Mouse (Mus musculus) megakaryocyte, embryonic 14.5 days (primary cell): ENCODE data around the gene Pfdn4.

ENCODE experiments used
- FLI1 ChIP-seq: IDR thresholded peaks from 2 replicates; pipeline ENCODE4 v1.6.1; 2012; ENCODE audit warnings: low read length, inconsistent platforms, mixed read lengths
- GATA1 ChIP-seq: IDR thresholded peaks from 3 replicates; pipeline ENCODE4 v1.6.1; 2012; ENCODE audit warnings: mixed read lengths, low read length, inconsistent platforms, borderline replicate concordance

DNA sequence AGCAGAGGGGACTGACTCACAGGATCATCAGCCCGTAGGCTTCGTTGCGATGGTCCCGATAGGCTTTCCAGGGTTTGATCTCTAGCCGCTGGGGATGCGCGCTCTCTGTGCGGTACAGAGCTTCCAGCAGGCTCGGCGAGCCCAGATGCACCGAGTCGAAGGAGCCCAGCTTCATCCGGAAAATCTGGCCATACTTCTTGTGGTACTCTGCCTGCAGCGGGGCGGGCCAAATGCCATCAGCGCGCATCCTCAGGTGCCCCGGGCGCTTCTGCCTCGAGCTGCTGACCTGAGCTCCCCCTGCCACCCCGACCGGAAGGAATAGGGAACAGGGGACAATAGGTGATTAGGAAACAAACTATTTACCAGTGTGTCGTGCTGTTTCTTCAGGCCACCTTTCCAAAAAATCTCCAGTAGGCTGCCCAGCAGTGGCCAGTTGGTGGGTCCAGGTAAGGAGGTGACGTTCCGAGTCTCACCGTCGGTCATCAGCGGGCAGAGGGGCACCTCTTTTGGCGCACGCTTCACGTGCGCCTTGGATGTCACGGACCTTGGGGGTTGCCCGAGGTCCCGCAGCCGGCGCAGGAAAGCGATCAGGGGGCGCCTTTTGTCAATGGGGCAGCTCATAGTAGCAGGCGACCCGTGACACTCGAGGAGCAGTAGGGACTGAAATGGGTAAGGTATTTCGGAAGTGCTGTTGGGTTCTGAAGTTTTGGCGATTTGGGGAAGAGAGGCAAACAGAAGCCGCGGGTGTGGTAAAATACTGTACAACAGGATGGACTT, at the start of gene Pfdn4:
- TF ChIP-seq FLI1 = no peak
- TF ChIP-seq GATA1 = no peak
